Mouse (Mus musculus) neural tube, postnatal 0 days (tissue): ENCODE data around the gene Cars2. TPM values are rescaled to one million over a fixed set of nuclear protein-coding genes. Genes with fewer than 3 reads are reported as not detected.

Experiments
- polyA plus RNA-seq: library from polyadenylated mRNA; unstranded; fragments of >200 nt; fragmentation: Nextera tagmentation; extraction: Ambion mirVana; gene quantifications from 2 replicates; pipeline ENCODE4 v1.2.1, GENCODE M21; 2015

Gene Cars2
- 21.7 and 25.5 TPM in 2 replicates for polyA plus RNA-seq

DNA sequence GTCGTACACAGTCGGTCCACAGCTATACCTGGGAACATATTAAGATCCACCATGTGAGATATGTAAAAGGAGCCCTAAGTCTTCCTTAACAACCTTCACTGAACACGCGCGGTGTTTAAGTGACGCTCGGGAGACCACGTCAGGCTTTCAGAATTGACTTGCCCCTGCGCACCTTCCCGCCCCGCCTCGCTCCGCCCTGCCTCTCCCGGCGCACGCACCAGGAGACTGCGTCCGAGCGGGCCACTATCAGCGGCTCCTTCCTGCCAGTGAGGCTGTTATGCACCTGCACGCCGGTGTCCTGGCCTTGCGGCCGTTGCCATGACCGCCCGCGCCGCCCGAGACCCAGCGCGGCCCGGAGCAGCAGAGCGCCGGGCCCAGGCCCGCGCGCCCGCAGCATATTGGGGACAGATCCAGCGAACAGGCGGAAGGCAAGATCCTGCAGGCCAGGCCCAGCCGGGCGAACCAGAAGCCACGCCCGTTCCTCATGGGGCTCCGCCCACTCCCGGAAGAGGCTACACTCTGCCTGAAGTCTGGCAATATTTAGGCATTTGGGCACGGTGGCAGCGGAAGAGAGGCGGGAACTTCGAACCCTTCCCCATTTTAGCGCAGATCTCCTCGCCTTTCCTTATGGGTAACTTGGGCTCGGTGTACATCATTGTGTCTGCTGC is at the start of gene Cars2:
Cars2 (minus strand) TSS at position 503 of the 668 bp plus-strand sequence.

DNA sequence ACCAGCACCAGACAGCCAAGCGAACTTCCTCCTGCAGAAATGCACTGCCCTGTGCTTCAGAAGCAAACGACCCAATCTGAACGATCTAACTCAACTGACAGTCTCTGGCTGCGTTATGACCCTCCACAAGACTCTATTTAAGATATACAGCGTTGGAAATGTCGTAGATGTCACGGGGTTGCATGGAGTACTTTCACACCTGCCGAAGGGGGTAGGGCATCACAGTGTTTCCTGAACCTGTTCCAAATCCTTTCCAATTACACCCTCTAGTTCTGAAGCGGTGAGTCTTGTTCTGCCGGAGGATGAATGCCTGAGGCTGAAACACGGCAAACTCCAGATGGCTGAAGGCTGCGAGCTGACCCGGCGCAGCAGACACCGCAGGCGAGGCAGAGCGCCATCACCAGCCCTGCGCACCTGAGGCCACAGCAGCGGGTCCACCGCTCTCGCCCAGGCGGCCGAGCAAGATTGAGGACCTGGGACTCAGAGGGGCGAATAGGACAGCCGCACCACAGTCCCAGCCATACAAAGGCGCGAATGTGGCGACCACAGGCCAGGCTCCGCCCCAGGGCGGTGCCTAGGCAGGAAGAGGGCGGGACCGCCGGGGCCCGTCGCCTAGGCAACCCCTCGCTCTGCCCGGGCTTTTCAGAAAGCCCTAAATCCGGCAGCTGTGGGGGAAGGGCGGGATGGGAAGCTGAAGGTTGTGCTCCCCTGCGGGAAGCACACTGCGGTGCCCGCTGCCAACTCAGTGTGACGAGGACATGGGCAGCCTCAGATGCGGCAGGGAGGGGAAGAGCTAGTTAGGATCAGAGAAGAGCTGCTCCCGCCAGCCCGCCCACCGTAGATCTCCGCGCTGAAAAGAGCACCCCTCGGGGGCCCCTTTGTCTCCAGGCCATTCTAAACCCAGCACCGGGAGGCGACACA is 4.5 kb upstream of the Cars2 start, which contains the start of gene Ing1:
Ing1 (plus strand) TSS at position 773 of the 921 bp plus-strand sequence.

DNA sequence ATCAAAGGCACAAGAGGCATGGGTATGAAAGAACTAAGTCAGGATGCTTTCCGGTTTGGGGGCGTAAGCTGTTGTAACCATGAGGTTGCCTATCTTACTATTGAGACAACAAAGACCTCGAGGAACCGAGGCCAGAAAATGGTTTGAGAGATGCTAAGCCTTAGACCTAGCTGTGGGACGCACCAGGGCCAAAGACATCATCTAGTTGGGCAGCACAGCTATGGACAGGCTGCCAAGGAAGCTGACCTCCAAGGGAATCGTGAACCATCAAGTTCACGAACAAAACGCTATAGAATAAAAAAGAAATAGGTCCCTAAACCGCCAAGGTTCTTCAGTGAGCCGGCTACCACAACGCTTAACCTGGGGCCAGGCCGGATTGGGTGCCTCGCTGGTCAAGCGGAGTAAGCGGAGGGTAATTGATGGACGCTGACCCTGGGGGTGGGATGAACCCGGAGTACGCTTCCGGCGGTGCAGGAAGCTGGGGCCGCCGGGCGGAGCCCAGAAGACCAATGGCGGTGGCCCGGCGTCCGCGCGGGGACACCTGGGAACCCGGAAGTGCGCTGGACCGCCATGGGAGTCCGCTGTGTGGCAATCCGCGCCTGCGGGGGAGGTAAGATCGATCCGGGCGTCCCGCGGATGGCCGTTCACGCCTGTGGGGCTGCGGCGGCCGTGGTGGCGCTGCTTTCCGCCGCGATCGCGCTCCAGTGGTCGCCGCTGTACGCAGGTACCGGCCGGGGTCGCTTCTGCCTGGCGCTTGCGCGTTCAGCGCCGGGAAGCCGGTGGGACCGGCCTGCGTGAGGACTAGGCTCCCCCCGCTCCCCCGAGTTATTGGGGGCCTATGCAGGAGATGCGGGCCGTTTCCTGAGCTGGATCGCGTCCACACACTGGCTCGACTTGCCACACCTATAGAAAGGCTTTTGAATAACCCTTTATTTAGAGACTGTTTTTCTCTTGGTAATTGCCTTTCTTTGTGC is 53.3 kb downstream of the Cars2 start, which contains the start of gene Naxd:
Naxd (plus strand) TSS at position 490 of the 974 bp plus-strand sequence.

DNA sequence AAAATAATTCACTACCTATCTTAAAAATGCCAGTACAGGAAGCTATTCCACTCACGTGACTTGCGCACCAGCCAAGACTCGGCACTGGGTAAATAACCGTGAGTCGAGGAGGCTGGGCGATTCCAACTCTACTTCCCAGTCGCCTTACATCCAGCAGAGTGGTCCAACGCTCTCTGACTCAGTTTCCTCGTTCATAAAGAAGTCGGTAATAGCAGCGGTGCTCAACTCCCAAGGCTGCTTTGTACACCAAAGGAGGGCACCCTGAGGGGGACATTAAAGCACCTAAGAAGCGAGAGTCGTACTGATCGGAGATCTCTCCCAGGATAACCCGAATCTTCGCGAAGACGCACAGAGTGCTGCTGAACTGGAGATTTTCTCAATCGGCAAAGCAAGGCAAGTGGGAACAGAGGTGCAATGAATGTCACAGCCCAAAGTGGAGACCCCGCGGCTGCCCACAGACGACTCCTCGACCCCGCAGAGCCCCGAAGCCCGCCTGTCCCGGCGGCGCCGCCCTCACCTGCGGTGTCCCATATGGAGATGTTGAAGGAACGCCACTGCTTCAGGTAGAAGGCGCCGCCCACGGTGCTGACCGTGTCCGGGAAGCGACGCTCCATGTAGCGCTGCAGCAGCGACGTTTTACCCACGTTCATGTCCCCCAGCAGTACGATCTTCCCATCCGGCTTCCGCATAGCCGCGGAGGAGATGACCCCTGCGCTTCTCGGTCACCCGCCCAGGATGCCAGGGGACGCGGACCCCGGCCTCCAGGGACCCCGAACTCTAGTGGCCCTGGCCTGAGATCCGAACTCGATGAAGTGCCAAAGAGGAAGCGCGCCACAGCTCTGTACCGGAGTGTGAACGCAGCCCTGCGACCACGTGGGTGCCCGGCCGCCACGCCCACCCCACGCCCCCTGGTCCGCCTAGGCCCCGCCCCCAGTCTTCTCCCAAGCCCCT is 72.5 kb downstream of the Cars2 start, which contains the start of gene Rab20:
Rab20 (minus strand) TSS at position 900 of the 951 bp plus-strand sequence.

Other genes with a start within 250 kb of the Cars2 start
- 29.6 and 29.8 TPM in 2 replicates for gene Col4a2, start 238.0 kb downstream of the Cars2 start, polyA plus RNA-seq
- gene Col4a1, start 238.0 kb downstream of the Cars2 start, polyA plus RNA-seq = 46.9 and 49.2 TPM in 2 replicates
- gene Rab20, start 72.1 kb downstream of the Cars2 start, polyA plus RNA-seq = 1.4 and 1.8 TPM in 2 replicates
- 121 and 131 TPM in 2 replicates for gene Naxd, start 53.3 kb downstream of the Cars2 start, polyA plus RNA-seq
- gene Ing1, start 4.8 kb upstream of the Cars2 start, polyA plus RNA-seq = 46.5 and 48.0 TPM in 2 replicates
- gene Ankrd10, start 85.0 kb upstream of the Cars2 start, polyA plus RNA-seq = 49.3 and 56.7 TPM in 2 replicates
- not detected in 2 replicates for gene 1700016D06Rik, start 150.3 kb upstream of the Cars2 start, polyA plus RNA-seq
- gene Arhgef7, start 176.9 kb upstream of the Cars2 start, polyA plus RNA-seq = 46.7 and 55.0 TPM in 2 replicates